Mouse (Mus musculus) CH12.LX (cell line): ENCODE results near the gene Mrpl2. TPM values are rescaled to one million over a fixed set of nuclear protein-coding genes. Genes with fewer than 3 reads are reported as not detected.
A peak's percentile ranks its signal among the peaks of the same experiment; 100 is the strongest.

Source experiments
- DNase-seq: peaks from one replicate; pipeline ENCODE4 v3.0.0-alpha.2; 2013; ENCODE audit errors: extremely low read depth
- H3K27ac ChIP-seq: 2 replicates; pipeline ENCODE4 v1.5.1; 2012; ENCODE audit warnings: low read depth, mild to moderate bottlenecking, control low read depth, moderate library complexity; ENCODE audit not compliant: insufficient read depth
- H3K27me3 ChIP-seq: replicated peaks from 2 replicates; pipeline ENCODE3; 2012; ENCODE audit warnings: inconsistent platforms
- H3K36me3 ChIP-seq, 2 experiments: replicated peaks in 1 of 2; 2 replicates each; pipeline versions ENCODE3 to v1.6.1; 2012; ENCODE audit warnings: inconsistent platforms in 1 of 2, low read length in 1 of 2, mild to moderate bottlenecking in 1 of 2, mixed read lengths in 1 of 2, moderate library complexity in 1 of 2; ENCODE audit not compliant: control insufficient read depth in 1 of 2, insufficient read depth in 1 of 2
- H3K4me1 ChIP-seq, 2 experiments: 2 replicates each; pipeline ENCODE4 v1.6.1; 2012; ENCODE audit warnings: inconsistent platforms in 1 of 2, moderate library complexity in 1 of 2; ENCODE audit not compliant: insufficient read depth in 2 of 2, control insufficient read depth in 1 of 2
- H3K4me2 ChIP-seq: 2 replicates; pipeline ENCODE4 v1.6.1; 2012; ENCODE audit warnings: low read depth, mild to moderate bottlenecking, control low read depth; ENCODE audit not compliant: poor library complexity, insufficient read depth, severe bottlenecking
- H3K4me3 ChIP-seq, 3 experiments: fragments of 150-350 bp in 1 of 3; sonication (generic) in 1 of 3; replicated peaks in 1 of 3; 2 replicates each; pipeline versions ENCODE3 to v1.5.1; 2011 to 2012; ENCODE audit warnings: low read depth in 2 of 3, low read length in 2 of 3, mild to moderate bottlenecking in 2 of 3, moderate library complexity in 2 of 3, control low read depth in 1 of 3, improper control_type of control experiment in 1 of 3, inconsistent platforms in 1 of 3, mixed read lengths in 1 of 3; ENCODE audit not compliant: poor library complexity in 1 of 3
- H3K79me2 ChIP-seq: replicated peaks from 2 replicates; pipeline ENCODE4 v1.6.1; 2012; ENCODE audit warnings: mild to moderate bottlenecking, moderate library complexity; ENCODE audit not compliant: control insufficient read depth, poor library complexity, insufficient read depth, severe bottlenecking; ENCODE audit errors: extremely low read depth
- H3K9ac ChIP-seq: 2 replicates; pipeline ENCODE4 v1.6.1; 2012; ENCODE audit warnings: low read depth, mild to moderate bottlenecking, control low read depth, moderate library complexity; ENCODE audit not compliant: insufficient read depth
- H3K9me3 ChIP-seq: replicated peaks from 2 replicates; pipeline ENCODE3; 2012; ENCODE audit warnings: low read length, inconsistent platforms, mixed read lengths
- BHLHE40 ChIP-seq: IDR thresholded peaks from 2 replicates; pipeline ENCODE4 v1.6.1; 2011; ENCODE audit warnings: mild to moderate bottlenecking, low read depth, low read length, improper control_type of control experiment
- CHD1 ChIP-seq: IDR thresholded peaks from 2 replicates; pipeline ENCODE4 v1.6.1; 2012; ENCODE audit warnings: low read depth, low read length, improper control_type of control experiment, inconsistent platforms
- EP300 ChIP-seq: IDR thresholded peaks from 2 replicates; pipeline ENCODE4 v1.6.1; 2011; ENCODE audit warnings: low read length, improper control_type of control experiment
- ETS1 ChIP-seq: conservative IDR thresholded peaks from 2 replicates; pipeline ENCODE4 v1.6.1; 2012; ENCODE audit warnings: low read depth, mild to moderate bottlenecking, inconsistent platforms, low read length, improper control_type of control experiment, moderate library complexity
- MAX ChIP-seq: IDR thresholded peaks from 2 replicates; pipeline ENCODE4 v1.6.1; 2011; ENCODE audit warnings: low read length, improper control_type of control experiment
- MAZ ChIP-seq: IDR thresholded peaks from 2 replicates; pipeline ENCODE4 v1.6.1; 2012; ENCODE audit warnings: low read depth, mild to moderate bottlenecking, inconsistent platforms, low read length, improper control_type of control experiment, moderate library complexity
- MEF2A ChIP-seq: IDR thresholded peaks from 2 replicates; pipeline ENCODE4 v1.6.1; 2014; ENCODE audit warnings: low read depth, mild to moderate bottlenecking, inconsistent platforms, low read length, improper control_type of control experiment, borderline replicate concordance
- MYC ChIP-seq: IDR thresholded peaks from 2 replicates; pipeline ENCODE4 v1.6.1; 2011; ENCODE audit warnings: low read depth, mild to moderate bottlenecking, improper control_type of control experiment, low read length
- RAD21 ChIP-seq: IDR thresholded peaks from 2 replicates; pipeline ENCODE4 v1.6.1; 2011; ENCODE audit warnings: low read depth, mild to moderate bottlenecking, low read length, improper control_type of control experiment, moderate library complexity
- SIN3A ChIP-seq: IDR thresholded peaks from 2 replicates; pipeline ENCODE4 v1.6.1; 2012; ENCODE audit warnings: low read length, improper control_type of control experiment, inconsistent platforms
- TBP ChIP-seq: conservative IDR thresholded peaks from 2 replicates; pipeline ENCODE4 v1.6.1; 2011; ENCODE audit warnings: low read depth, low read length, improper control_type of control experiment
- UBTF ChIP-seq: IDR thresholded peaks from 2 replicates; pipeline ENCODE4 v1.6.1; 2012; ENCODE audit warnings: low read depth, mild to moderate bottlenecking, inconsistent platforms, low read length, improper control_type of control experiment, moderate library complexity
- USF1 ChIP-seq: IDR thresholded peaks from 2 replicates; pipeline ENCODE4 v1.6.1; 2014; ENCODE audit warnings: low read depth, mild to moderate bottlenecking, inconsistent platforms, low read length, improper control_type of control experiment
- USF2 ChIP-seq: conservative IDR thresholded peaks from 2 replicates; pipeline ENCODE4 v1.6.1; 2011; ENCODE audit warnings: low read depth, low read length, improper control_type of control experiment
- ZC3H11A ChIP-seq: IDR thresholded peaks from 2 replicates; pipeline ENCODE4 v1.6.1; 2012; ENCODE audit warnings: low read depth, mild to moderate bottlenecking, inconsistent platforms, low read length, improper control_type of control experiment
- ZMIZ1 ChIP-seq: IDR thresholded peaks from 2 replicates; pipeline ENCODE4 v1.6.1; 2012; ENCODE audit warnings: low read depth, mild to moderate bottlenecking, inconsistent platforms, low read length, improper control_type of control experiment
- ZNF384 ChIP-seq: IDR thresholded peaks from 2 replicates; pipeline ENCODE4 v1.6.1; 2012; ENCODE audit warnings: low read depth, low read length, improper control_type of control experiment, inconsistent platforms
- dilution Hi-C: fragments of 300-500 bp; cut with MboI; formaldehyde crosslinking; loops from 2 replicates; pipeline ENCODE4 v1.14.3; 2020; ENCODE audit warnings: low sequenced_read_pairs; ENCODE audit not compliant: extremely low pct_unique_long_range_greater_than_20kb, extremely low pct_ligation_motif_present
- in situ Hi-C: fragments of 300-500 bp; cut with MboI; formaldehyde crosslinking; loops from 3 replicates; pipeline ENCODE4 v1.14.3; 2019; ENCODE audit warnings: low sequenced_read_pairs, low pct_ligation_motif_present, low pct_unique_long_range_greater_than_20kb, mixed read lengths
- polyA plus RNA-seq: library from polyadenylated mRNA; unstranded; fragments of >175 nt; gene quantifications from 2 replicates; pipeline ENCODE4 v1.2.1, GENCODE M21; 2012; ENCODE audit warnings: low read depth; ENCODE audit not compliant: insufficient read length
- total RNA-seq, 2 experiments: library from RNA; depleted of rRNA; stranded (reverse); fragments of 300-350 nt in 1 of 2; fragments of >200 nt in 1 of 2; gene quantifications; 2 replicates each; pipeline ENCODE4 v1.2.3; 2012 to 2014

Gene Mrpl2
- total and polyA plus RNA-seq, 3 experiments = 130 to 238 (median 158) TPM

DNA sequence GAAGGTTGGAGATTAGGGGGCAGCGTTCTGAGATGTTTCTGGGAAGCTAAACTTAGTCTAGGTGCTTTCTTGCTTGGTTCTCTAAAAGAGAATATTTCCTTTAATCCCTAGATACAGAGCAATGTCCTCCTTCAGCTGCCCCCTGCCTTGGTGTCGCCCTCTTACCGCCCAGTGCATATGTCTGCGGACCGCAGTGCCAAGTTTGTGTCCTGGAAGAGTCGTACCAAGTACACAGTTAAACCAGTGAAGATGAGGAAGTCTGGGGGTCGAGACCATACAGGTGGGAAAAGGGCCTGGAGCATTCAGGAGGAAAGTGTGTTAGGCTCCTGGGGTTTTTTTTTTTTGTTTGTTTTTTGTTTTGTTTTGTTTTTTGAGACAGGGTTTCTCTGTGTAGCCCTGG lies 1.2 kb downstream of the Mrpl2 start:
- Histone ChIP-seq H3K9ac (no peak overlapping the region), H3K4me2 (peak overlapping the region; percentile 90), H3K4me3 (peak overlapping the region in 1 of 3 experiments; percentile 96), H3K4me1 (peaks cover 12 to 56% of the 10 kb centered on the region in 2 experiments), H3K27ac (no peak overlapping the region), H3K79me2 (peaks cover 24% of the 10 kb centered on the region), H3K9me3 (no peaks in the 10 kb centered on the region), H3K27me3 (no peaks in the 10 kb centered on the region), H3K36me3 (peaks cover 14 to 33% of the 10 kb centered on the region in 2 experiments)
- no peak for DNase-seq
- in situ Hi-C loops (no loop called here), dilution Hi-C loops (no loop called here)
- no peak for TF ChIP-seq ZNF384
- TF ChIP-seq UBTF = no peak
- no peak for TF ChIP-seq EP300
- no peak for TF ChIP-seq ETS1
- TF ChIP-seq MYC = no peak
- no peak for TF ChIP-seq CHD1
- no peak for TF ChIP-seq SIN3A
- TF ChIP-seq TBP = no peak
- no peak for TF ChIP-seq ZC3H11A
- no peak for TF ChIP-seq ZMIZ1
- no peak for TF ChIP-seq MAX

GRCm38 (mm10) chr17:46648436-46648835 lies 2.4 kb downstream of the Mrpl2 start:
- Histone ChIP-seq H3K27ac (no peak overlapping the region), H3K4me3 (no peak overlapping the region), H3K36me3 (peaks cover 25 to 44% of the 10 kb centered on the region in 2 experiments), H3K4me1 (peaks cover 12 to 64% of the 10 kb centered on the region in 2 experiments), H3K9ac (no peak overlapping the region), H3K79me2 (peaks cover 28% of the 10 kb centered on the region), H3K9me3 (no peaks in the 10 kb centered on the region)
- dilution Hi-C loops (no loop called here), in situ Hi-C loops (no loop called here)
- no peak for DNase-seq
- TF ChIP-seq MYC (no peak), TBP (no peak), BHLHE40 (no peak), USF2 (no peak), ZC3H11A (no peak), MAZ (no peak), USF1 (no peak), RAD21 (no peak), MEF2A (no peak)
- TF ChIP-seq, all 38 proteins: peak for 0
- H3K4me2 ChIP-seq = no peak overlapping the region
- no peaks in the 10 kb centered on the region for H3K27me3 ChIP-seq
